Mouse (Mus musculus) ES-CJ7 (cell line): ENCODE results near the gene Efna3.

Experiments used
- DNase-seq: peaks from one replicate; pipeline ENCODE4 v3.0.0; 2011; ENCODE audit warnings: low read depth, low spot score

The Efna3 gene

DNA sequence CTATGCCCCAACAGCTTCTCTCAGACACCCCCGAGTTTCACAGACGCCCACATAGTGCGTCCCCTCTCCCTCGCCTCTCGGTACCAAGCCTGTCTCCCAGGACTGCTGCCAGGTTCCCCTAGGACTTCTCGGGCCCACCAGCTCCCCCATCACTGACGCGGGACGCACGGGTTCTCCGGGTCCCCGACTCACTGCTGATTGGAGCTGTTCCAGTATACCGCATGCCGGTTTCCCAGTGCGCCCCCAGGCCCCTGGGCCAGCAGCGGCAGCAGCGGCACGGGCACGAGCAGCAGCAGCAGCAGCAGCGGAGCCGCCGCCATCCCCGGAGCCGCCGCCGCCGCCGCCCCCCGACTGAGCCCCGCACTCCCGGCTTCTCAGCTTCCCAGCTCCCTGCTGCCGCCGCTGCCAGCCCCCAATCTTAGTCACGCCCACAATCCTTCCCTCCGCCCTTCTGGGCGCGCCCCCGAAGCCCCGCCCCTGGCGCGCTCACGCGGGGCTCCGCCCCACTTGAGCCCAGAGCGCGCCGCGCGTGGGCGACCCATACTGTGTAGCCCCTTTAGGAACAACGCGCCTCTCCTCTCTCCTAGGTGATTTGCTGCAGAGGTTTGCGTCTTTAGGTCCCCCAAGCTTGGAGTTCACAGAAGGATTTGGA lies at the start of gene Efna3:
Gene Efna3 (minus strand): TSS at position 452 of the 652 bp plus-strand sequence.
- peak; percentile 80 for DNase-seq

DNA sequence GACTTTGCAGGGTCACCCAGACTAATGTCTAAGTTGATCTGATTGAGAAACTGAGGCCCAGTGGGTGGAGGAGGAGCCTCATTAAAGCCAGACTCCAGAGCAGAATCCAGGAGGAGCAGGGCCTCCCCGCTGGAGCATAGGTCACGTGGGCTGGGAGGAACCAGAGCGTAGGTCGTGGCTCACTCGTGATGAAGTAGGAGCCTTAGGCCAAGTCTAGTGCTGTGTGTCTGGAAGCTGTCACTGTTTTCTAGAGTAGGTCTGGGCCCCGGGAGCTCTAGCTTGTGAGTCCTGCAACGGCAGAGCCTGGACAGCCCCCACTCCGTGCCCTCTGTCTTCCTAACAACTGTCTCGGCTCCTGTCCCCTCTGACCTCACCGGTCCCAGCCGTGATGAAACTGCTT lies 44.6 kb upstream of the Efna3 start:
- no peak for DNase-seq

- no peak for DNase-seq
Measured at GRCm38 (mm10) chr3:89365486-89366414, 43.0 kb upstream of the Efna3 start.

GRCm38 (mm10) chr3:89365153-89365485 lies 42.4 kb upstream of the Efna3 start, which contains the start of gene Dcst1:
Gene Dcst1 (minus strand): TSS chr3:89365253.
- no peak for DNase-seq

DNA sequence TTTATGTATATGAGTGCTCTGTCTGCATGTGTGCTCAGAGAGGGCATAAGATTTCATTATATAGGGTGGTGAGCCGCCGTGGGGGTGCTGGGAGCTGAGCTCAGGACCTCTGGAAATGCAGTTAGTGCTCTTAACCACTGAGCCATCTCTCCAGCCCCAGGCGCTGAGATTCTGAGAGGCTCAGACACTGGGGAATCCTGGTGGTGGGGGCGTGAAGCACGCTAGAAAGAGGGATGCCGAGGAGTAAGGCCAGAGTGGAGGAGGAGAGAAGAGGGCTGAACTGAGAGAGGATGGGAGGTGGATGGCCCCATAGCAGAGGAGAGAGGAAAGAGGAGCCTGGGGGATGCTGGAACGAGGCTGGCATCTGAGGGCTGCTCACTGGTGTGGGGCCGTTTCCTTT lies 41.9 kb upstream of the Efna3 start:
- DNase-seq, result no peak

GRCm38 (mm10) chr3:89361675-89362074 lies 38.9 kb upstream of the Efna3 start, which contains the start of gene Dcst2:
Gene Dcst2 (plus strand): TSS chr3:89361975.
- DNase-seq, result no peak

DNA sequence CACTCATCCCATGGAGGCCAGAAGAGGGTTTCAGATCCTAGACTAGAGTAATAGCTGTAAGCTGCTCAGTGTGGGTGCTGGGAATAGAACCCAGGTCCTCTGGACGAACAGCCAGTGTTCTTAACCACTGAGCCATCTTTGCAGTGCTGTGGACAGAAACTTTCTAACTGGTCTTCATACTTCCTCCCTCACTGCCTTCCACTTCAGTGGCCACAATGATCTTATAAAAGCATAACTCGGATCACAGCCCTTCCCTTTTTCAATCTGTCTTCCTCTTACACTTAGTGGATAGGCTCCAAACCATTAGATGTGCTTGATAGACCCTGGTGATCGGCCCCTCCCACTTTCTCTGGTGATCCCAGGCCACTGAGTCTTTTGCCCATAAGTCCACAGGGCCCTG lies 37.5 kb upstream of the Efna3 start:
- no peak for DNase-seq

DNA sequence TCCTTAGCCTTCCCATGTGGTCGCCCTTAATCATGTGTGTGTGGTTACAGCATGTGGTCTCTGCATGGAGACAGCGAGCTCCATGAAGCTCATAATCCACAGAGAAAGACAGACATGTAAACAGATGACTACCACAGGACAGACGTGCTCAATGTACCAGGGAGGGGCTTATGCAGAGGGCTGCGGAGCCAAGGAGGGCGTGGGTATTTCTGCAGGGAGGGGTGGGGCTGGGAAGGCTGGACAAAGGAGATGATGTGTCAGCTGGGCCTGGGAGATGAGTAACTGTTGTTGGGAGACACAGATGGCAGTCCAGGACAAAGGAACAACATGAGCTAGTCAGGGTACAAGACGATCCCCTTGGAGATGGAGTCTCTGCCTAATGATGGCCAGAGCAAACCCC lies 36.9 kb upstream of the Efna3 start:
- no peak for DNase-seq

DNA sequence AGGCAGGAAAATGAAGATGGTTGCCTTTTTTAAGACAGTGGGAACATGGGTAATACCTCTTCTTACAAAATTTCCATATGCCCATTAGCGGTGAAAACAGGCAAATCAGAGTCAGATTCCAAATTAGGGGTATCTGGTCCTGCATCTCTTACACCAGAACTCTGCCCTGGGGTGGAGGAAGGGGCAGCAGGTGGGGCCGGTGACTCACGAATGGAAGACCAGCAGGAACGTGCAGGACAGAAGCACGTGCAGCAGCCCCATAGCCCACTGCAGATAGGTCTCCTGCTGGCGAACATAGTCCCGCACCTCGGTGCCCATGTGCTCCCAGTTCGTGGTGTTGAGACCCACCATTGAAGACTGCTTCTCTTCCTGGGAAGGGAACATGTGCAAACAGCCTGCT lies 33.3 kb upstream of the Efna3 start:
- DNase-seq, result no peak

DNA sequence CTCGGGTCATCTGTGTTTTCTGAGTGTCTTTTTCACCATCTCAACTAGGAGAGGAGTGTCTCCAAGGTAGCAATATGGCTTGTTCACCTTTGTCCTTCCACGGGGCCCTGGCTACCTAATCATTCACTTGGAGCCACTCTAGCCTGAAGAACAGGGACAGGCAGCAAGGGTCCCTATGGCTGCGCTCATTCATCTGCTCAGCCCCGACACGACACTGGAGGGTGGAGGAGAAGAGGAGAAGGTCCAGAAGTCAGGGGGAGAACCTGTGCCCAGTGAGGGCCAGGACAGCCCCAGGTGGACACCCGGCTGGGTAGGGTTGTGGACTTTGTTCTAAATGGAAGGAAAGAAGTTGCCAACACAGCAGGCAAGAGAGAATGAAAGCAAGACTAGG lies 32.7 kb upstream of the Efna3 start:
- DNase-seq, result no peak

DNA sequence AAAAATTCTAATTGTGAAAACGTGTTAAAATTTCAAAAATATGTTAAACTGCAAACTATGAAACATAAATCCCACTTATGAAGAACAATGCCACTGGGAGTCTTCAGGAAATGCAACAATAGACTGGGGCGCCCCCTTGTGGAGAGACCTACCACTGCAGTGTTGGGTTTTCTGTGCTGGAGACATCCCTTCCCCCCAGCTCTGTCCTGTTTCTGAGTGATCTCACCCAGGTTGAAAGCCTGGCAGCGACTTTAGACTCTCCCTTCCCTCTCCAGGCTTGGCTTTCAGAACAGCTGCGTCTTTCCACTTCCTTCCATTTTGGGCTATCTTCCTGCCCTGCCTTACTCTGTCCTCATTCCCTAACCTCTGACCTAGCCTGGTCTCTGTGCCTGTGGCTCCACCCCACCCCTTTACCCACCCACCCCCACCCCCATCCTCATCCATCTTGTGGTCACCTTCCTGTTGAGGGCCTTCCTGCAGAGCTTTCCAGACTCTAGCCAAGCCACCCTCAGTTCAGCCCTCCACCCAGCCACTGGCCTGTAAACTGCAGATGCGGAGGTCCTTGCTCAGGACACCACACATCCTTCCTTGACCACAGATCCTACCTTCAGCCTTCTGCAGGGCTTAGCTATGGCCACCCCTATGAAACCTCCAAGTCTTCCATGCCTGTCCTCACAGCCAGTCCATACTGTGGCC lies 32.2 kb upstream of the Efna3 start:
- DNase-seq, result peak; percentile 76

DNA sequence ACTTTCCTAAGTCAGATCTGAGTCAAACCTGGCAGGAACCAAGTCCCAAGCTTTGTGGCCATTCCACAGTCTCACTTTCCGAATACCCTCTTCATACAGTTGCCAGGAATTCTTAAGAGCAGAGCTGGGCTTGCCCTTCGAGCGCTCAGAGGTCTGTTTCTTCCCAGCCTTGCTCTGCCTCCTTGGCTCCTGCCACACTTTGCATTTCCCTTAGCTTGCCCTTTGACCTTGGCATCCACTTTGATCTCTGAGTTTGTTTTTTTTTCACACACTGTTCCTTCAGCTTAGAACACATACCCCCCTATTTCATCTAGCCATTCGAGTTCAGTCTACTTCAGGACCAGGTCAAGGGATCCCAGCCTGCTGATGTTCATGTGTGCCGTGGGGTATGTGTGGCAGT lies 28.5 kb upstream of the Efna3 start:
- DNase-seq, result no peak

DNA sequence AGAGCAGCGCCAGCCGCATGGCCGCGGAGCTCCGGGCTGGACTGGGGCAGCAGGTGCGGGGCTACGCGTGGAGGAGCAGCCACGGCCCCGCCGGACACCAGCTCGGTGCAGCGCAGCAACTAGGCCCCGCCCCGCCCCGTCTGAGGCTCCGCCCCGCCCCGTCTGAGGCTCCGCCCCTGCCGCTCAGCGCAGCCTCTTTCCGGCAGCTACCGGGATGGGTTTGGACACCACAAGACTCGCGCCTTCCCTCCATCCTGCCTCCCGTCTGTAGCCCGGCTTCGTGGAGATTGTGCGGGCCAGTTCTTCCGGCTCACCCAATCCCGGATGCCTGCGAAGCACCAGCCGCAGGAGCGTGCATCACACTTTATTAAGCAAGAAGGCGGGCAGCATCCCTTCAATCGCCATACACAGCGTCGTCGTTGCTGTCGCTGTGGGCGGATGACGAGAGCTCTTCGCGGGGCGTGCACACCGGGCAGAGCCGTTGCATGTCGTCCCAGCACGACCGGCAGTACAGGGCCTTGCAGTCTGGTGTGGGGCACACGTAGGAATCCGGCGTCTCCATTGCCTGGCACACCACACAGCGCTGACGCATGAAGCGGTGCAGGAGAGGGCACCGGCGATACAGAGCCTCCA lies 27.2 kb upstream of the Efna3 start, which contains the start of gene Adam15:
Gene Adam15 (minus strand): TSS at position 128 of the 633 bp plus-strand sequence.
- peak; percentile 87 for DNase-seq

- peak; percentile 63 for DNase-seq
Measured at GRCm38 (mm10) chr3:89348911-89349868, 26.4 kb upstream of the Efna3 start.

GRCm38 (mm10) chr3:89347916-89348315 lies 25.2 kb upstream of the Efna3 start:
- DNase-seq, result no peak

- no peak for DNase-seq
Measured at GRCm38 (mm10) chr3:89346815-89347540, 24.2 kb upstream of the Efna3 start.

GRCm38 (mm10) chr3:89343279-89343678 lies 20.5 kb upstream of the Efna3 start:
- DNase-seq, result no peak

DNA sequence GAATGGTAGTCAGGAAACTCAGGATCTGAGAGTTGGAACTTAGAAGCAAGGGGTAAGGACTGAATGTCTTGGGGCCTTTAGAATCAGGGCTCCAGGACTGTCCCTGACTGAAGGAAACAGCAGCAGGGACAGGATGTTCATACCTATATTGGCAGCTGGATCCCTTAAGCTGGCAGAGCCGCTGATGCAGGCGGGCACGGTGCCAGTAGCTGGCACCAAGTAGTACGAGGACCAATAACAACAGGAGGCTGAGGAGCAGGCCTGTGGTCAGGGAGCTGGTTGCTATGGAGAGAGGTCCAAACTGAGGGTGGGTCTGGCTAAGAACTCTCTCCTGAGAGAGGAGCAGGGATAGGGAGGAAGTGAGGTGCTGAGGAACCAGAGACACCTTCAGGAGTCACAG lies 19.0 kb upstream of the Efna3 start:
- DNase-seq, result no peak

- DNase-seq, result peak; percentile 92
Measured at GRCm38 (mm10) chr3:89340465-89340864, 17.7 kb upstream of the Efna3 start.

DNA sequence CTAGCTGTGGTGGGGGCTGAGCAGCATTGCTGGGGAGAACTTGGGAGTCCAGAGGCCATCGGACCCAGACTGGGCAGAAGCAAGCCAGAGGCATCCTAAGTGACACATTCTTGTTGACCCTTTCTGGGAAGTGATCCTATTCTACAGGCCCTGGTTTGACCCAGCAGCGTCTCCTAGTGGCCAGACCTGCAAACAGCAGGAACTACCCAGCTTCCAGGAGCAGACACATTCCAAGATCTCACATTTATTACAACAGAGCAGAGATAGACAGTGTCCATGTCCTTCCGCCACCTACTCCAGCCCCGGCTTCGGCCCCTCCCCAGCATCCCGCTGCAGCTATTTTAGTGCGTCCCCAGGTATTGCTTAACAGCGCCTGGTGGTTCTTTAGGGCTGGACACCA lies 16.7 kb upstream of the Efna3 start:
- peak; percentile 89 for DNase-seq
